Mouse (Mus musculus) frontal cortex, postnatal 25 days (tissue): ENCODE measurements around the gene Lctl.

ENCODE experiments used
- DNase-seq, 2 experiments: peaks; one replicate each; pipeline ENCODE4 v3.0.0; 2022; ENCODE audit warnings: low spot score in 2 of 2

Gene Lctl

GRCm38 (mm10) chr9:64116876-64117275, at the start of gene Lctl:
Gene Lctl, plus strand, starts transcription at chr9:64117147.
- DNase-seq: no peak

GRCm38 (mm10) chr9:64067787-64068186, 49.2 kb upstream of the Lctl start:
- DNase-seq: no peak

GRCm38 (mm10) chr9:64068571-64068970, 48.4 kb upstream of the Lctl start:
- DNase-seq: no peak

- DNase-seq: no peak
Measured at GRCm38 (mm10) chr9:64069131-64069530, 47.8 kb upstream of the Lctl start.

GRCm38 (mm10) chr9:64070674-64071073, 46.3 kb upstream of the Lctl start:
- DNase-seq: no peak

GRCm38 (mm10) chr9:64074831-64075230, 42.1 kb upstream of the Lctl start:
- DNase-seq: no peak

- no peak for DNase-seq
Measured at GRCm38 (mm10) chr9:64076412-64076811, 40.5 kb upstream of the Lctl start.

GRCm38 (mm10) chr9:64078386-64078792, 38.6 kb upstream of the Lctl start:
- no peak for DNase-seq

- DNase-seq: no peak
Measured at GRCm38 (mm10) chr9:64079922-64080321, 37.0 kb upstream of the Lctl start.

- no peak for DNase-seq
Measured at GRCm38 (mm10) chr9:64084231-64084630, 32.7 kb upstream of the Lctl start.

- no peak for DNase-seq
Measured at GRCm38 (mm10) chr9:64084661-64085399, 32.1 kb upstream of the Lctl start.

- no peak for DNase-seq
Measured at GRCm38 (mm10) chr9:64085976-64086375, 31.0 kb upstream of the Lctl start.

- no peak for DNase-seq
Measured at GRCm38 (mm10) chr9:64086543-64086942, 30.4 kb upstream of the Lctl start.

- DNase-seq: peak; percentile 67 to 74
Measured at GRCm38 (mm10) chr9:64087461-64088235, 29.3 kb upstream of the Lctl start.

- no peak for DNase-seq
Measured at GRCm38 (mm10) chr9:64088346-64088745, 28.6 kb upstream of the Lctl start.

- DNase-seq: no peak
Measured at GRCm38 (mm10) chr9:64089004-64089403, 27.9 kb upstream of the Lctl start.

- no peak for DNase-seq
Measured at GRCm38 (mm10) chr9:64094083-64094482, 22.9 kb upstream of the Lctl start.

- no peak for DNase-seq
Measured at GRCm38 (mm10) chr9:64098282-64098681, 18.7 kb upstream of the Lctl start.

- peak; percentile 24 to 39 for DNase-seq
Measured at GRCm38 (mm10) chr9:64100442-64100841, 16.5 kb upstream of the Lctl start.

GRCm38 (mm10) chr9:64105301-64105700, 11.6 kb upstream of the Lctl start:
- no peak for DNase-seq

- no peak for DNase-seq
Measured at GRCm38 (mm10) chr9:64110502-64110901, 6.4 kb upstream of the Lctl start.

- no peak for DNase-seq
Measured at GRCm38 (mm10) chr9:64114646-64115045, 2.3 kb upstream of the Lctl start.

- no peak for DNase-seq
Measured at GRCm38 (mm10) chr9:64115756-64116155, 1.2 kb upstream of the Lctl start.
